Mouse (Mus musculus) forebrain, embryonic 13.5 days (tissue): ENCODE data around the gene Neu1. TPM values are rescaled to one million over a fixed set of nuclear protein-coding genes. Genes with fewer than 3 reads are reported as not detected.

Experiments used
- ATAC-seq: fragments of 200-750 bp; cut with Nextera tagmentation; 2 replicates; pipeline ENCODE4 v1.8.0; 2017
- H3K27ac ChIP-seq: fragments of 300-500 bp; sonication (generic); 2 replicates; pipeline ENCODE4 v1.5.1; 2015; ENCODE audit warnings: inconsistent platforms, mild to moderate bottlenecking, moderate library complexity
- H3K27me3 ChIP-seq: fragments of 300-500 bp; sonication (generic); 2 replicates; pipeline ENCODE4 v1.6.1; 2015; ENCODE audit warnings: mild to moderate bottlenecking, inconsistent platforms
- H3K36me3 ChIP-seq: fragments of 300-500 bp; sonication (generic); 2 replicates; pipeline ENCODE4 v1.6.1; 2015; ENCODE audit warnings: mild to moderate bottlenecking, inconsistent platforms; ENCODE audit not compliant: poor library complexity, severe bottlenecking
- H3K4me1 ChIP-seq: fragments of 300-500 bp; sonication (generic); 2 replicates; pipeline ENCODE4 v1.6.1; 2015; ENCODE audit warnings: inconsistent platforms
- H3K4me2 ChIP-seq: fragments of 300-500 bp; sonication (generic); 2 replicates; pipeline ENCODE4 v1.6.1; 2015; ENCODE audit warnings: inconsistent platforms, mild to moderate bottlenecking, moderate library complexity
- H3K4me3 ChIP-seq: fragments of 300-500 bp; sonication (generic); 2 replicates; pipeline ENCODE4 v1.5.1; 2015; ENCODE audit warnings: mild to moderate bottlenecking, inconsistent platforms
- H3K9ac ChIP-seq: fragments of 300-500 bp; sonication (generic); 2 replicates; pipeline ENCODE4 v1.6.1; 2015; ENCODE audit warnings: mild to moderate bottlenecking, inconsistent platforms
- H3K9me3 ChIP-seq: fragments of 300-500 bp; sonication (generic); replicated peaks from 2 replicates; pipeline ENCODE4 v1.6.1; 2016; ENCODE audit warnings: inconsistent platforms
- WGBS: fragments of 180-500 bp; shearing (Covaris S2); methylation state at CpG from one replicate; pipeline ENCODE4 v1.1.7; 2015; 5-methylcytosine and 5-hydroxymethylcytosine counted together
- polyA plus RNA-seq: library from polyadenylated mRNA; unstranded; fragments of >200 nt; fragmentation: Nextera tagmentation; extraction: Ambion mirVana; gene quantifications from 2 replicates; pipeline ENCODE4 v1.2.1, GENCODE M21; 2015

The Neu1 gene
- polyA plus RNA-seq, 1 experiment from 2014 or later = 18.7 TPM

DNA sequence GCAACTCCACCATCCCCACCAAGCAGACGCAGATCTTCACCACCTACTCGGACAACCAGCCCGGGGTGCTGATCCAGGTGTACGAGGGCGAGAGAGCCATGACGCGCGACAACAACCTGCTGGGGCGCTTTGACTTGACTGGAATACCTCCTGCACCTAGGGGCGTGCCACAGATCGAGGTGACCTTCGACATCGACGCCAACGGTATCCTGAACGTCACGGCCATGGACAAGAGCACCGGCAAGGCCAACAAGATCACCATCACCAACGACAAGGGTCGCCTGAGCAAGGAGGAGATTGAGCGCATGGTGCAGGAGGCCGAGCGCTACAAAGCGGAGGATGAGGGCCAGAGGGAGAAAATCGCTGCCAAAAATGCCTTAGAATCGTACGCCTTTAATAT, 47.2 kb downstream of the Neu1 start:
- Histone ChIP-seq H3K27me3 (0 out of 2 replicates have a peak, but pooled peaks cover 7% of the 10 kb centered on the region), H3K36me3 (no peaks in the 10 kb centered on the region), H3K4me3 (no peak overlapping the region), H3K4me2 (no peak overlapping the region), H3K9me3 (no peaks in the 10 kb centered on the region), H3K4me1 (peaks cover 23% of the 10 kb centered on the region), H3K9ac (no peak overlapping the region), H3K27ac (no peak overlapping the region)
- 88% methylated on average over 27 of the region's 27 CpGs for WGBS
- ATAC-seq = no peak

- 95% methylated on average over 4 of the region's 4 CpGs for WGBS
- no peaks in the 10 kb centered on the region for H3K36me3 ChIP-seq
- H3K27ac ChIP-seq = no peak overlapping the region
- H3K4me2 ChIP-seq = no peak overlapping the region
- H3K9ac ChIP-seq = peak overlapping the region; percentile 36; the same call in 1 of the 2 replicates
- H3K4me3 ChIP-seq = no peak overlapping the region
- no peaks in the 10 kb centered on the region for H3K27me3 ChIP-seq
- ATAC-seq = no peak
- H3K9me3 ChIP-seq = no peaks in the 10 kb centered on the region
- peaks cover 26% of the 10 kb centered on the region for H3K4me1 ChIP-seq
These were observed 48.6 kb downstream of the Neu1 start for GRCm38 (mm10) chr17:34979631-34980030.

DNA sequence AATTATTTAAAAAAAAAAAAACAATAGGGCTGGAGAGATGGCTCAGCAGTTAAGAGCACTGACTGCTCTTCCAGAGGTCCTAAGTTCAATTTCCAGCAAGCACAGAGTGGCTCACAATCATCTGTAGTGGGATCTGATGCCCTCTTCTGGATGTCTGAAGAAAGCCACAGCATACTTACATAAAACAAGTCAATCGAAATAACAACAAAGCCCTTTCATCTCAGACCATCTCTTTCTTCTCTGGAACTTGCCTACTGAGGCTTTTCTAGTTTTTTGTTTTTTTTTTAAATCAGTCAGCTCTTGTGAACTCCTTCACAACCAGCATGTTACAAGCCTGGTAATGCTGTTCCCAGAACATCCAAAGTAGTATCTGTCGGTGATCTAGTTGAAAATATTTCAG, 49.6 kb downstream of the Neu1 start:
- no peaks in the 10 kb centered on the region for H3K9me3 ChIP-seq
- 21% methylated on average over 2 of the region's 2 CpGs for WGBS
- peaks cover 10% of the 10 kb centered on the region for H3K36me3 ChIP-seq
- no peaks in the 10 kb centered on the region for H3K27me3 ChIP-seq
- peak overlapping the region; percentile 97; the same call in 1 of the 2 replicates for H3K27ac ChIP-seq
- peaks cover 26% of the 10 kb centered on the region for H3K4me1 ChIP-seq
- peak overlapping the region; percentile 88 for H3K4me3 ChIP-seq
- H3K9ac ChIP-seq = peak overlapping the region; percentile 92
- no peak for ATAC-seq
- H3K4me2 ChIP-seq = peak overlapping the region; percentile 89

- Histone ChIP-seq H3K9me3 (no peaks in the 10 kb centered on the region), H3K4me1 (peaks cover 26% of the 10 kb centered on the region), H3K27me3 (no peaks in the 10 kb centered on the region), H3K27ac (peak within 1 kb of the TSS; percentile 97), H3K4me3 (peak within 1 kb of the TSS; percentile 88), H3K36me3 (peaks cover 20% of the 10 kb centered on the region), H3K9ac (peak within 1 kb of the TSS; percentile 92), H3K4me2 (peak within 1 kb of the TSS; percentile 89)
- ATAC-seq = peak; percentile 97
- WGBS = under 1% methylated on average over 58 of the region's 58 CpGs
These were observed 50.7 kb downstream of the Neu1 start, which contains the start of gene Lsm2 for GRCm38 (mm10) chr17:34981690-34982180. Gene Lsm2, plus strand, starts transcription at chr17:34981862.

- no peak; the same call in 1 of the 2 replicates for ATAC-seq
- H3K4me2 ChIP-seq = peak overlapping the region; percentile 89
- peaks cover 22% of the 10 kb centered on the region for H3K36me3 ChIP-seq
- peak overlapping the region; percentile 88 for H3K4me3 ChIP-seq
- H3K4me1 ChIP-seq = peaks cover 26% of the 10 kb centered on the region
- 0% methylated on average over 15 of the region's 15 CpGs for WGBS
- no peaks in the 10 kb centered on the region for H3K27me3 ChIP-seq
- H3K9ac ChIP-seq = peak overlapping the region; percentile 92
- H3K27ac ChIP-seq = peak overlapping the region; percentile 97
- H3K9me3 ChIP-seq = no peaks in the 10 kb centered on the region
These were observed 51.3 kb downstream of the Neu1 start for GRCm38 (mm10) chr17:34982328-34982727.

DNA sequence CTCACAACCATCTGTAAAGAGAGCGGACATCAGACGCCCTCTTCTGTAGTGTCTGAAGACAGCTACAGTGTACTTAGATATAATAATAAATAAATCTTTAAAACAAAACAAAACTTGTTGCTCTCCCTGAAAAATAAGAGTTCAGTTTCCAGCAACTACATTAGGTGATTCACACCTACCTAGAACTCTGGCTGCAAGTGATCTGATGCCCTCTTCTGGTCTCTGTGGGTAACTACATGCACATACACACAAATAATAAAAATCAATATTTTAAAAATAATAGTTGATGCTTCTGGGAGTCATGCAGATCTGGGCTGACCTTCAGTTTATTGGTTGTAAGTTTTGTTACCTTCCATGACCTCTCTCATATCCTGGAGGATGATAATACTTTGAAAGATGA, 53.2 kb downstream of the Neu1 start:
- H3K27me3 ChIP-seq = no peaks in the 10 kb centered on the region
- H3K4me3 ChIP-seq = no peak overlapping the region
- WGBS = 67% methylated on average over 2 of the region's 2 CpGs
- H3K9ac ChIP-seq = no peak overlapping the region
- H3K4me1 ChIP-seq = peaks cover 26% of the 10 kb centered on the region
- no peak for ATAC-seq
- no peaks in the 10 kb centered on the region for H3K9me3 ChIP-seq
- peaks cover 32% of the 10 kb centered on the region for H3K36me3 ChIP-seq
- no peak overlapping the region for H3K27ac ChIP-seq
- H3K4me2 ChIP-seq = no peak overlapping the region

Other genes with a start within 250 kb of the Neu1 start
- not detected in 2 replicates for gene C4b, start 187.4 kb upstream of the Neu1 start, polyA plus RNA-seq
- not detected in 2 replicates for gene Cyp21a1, start 126.7 kb upstream of the Neu1 start, polyA plus RNA-seq
- gene Stk19, start 94.3 kb upstream of the Neu1 start, polyA plus RNA-seq = 36.6 and 40.0 TPM in 2 replicates
- 68.6 and 75.7 TPM in 2 replicates for gene Dxo, start 94.2 kb upstream of the Neu1 start, polyA plus RNA-seq
- 50.1 and 57.9 TPM in 2 replicates for gene Skiv2l, start 81.0 kb upstream of the Neu1 start, polyA plus RNA-seq
- gene Nelfe, start 80.9 kb upstream of the Neu1 start, polyA plus RNA-seq = 106 and 109 TPM in 2 replicates
- 1.9 and 2.0 TPM in 2 replicates for gene Cfb, start 68.7 kb upstream of the Neu1 start, polyA plus RNA-seq
- gene Zbtb12, start 51.8 kb upstream of the Neu1 start, polyA plus RNA-seq = 7.8 and 9.7 TPM in 2 replicates
- gene Gm20547, start 49.2 kb upstream of the Neu1 start, polyA plus RNA-seq = not detected in 2 replicates
- 0.74 and 1.4 TPM in 2 replicates for gene C2, start 33.0 kb upstream of the Neu1 start, polyA plus RNA-seq
- 97.9 and 107 TPM in 2 replicates for gene Ehmt2, start 32.8 kb upstream of the Neu1 start, polyA plus RNA-seq
- gene Slc44a4, start 16.8 kb upstream of the Neu1 start, polyA plus RNA-seq = not detected in 2 replicates
- 0.10 and 0.12 TPM in 2 replicates for gene Hspa1b, start 28.0 kb downstream of the Neu1 start, polyA plus RNA-seq
- not detected in 2 replicates for gene Gm20481, start 38.7 kb downstream of the Neu1 start, polyA plus RNA-seq
- 1.5 and 1.6 TPM in 2 replicates for gene Hspa1a, start 40.9 kb downstream of the Neu1 start, polyA plus RNA-seq
- gene Hspa1l, start 41.5 kb downstream of the Neu1 start, polyA plus RNA-seq = 1.00 and 1.3 TPM in 2 replicates
- gene Lsm2, start 50.6 kb downstream of the Neu1 start, polyA plus RNA-seq = 203 and 213 TPM in 2 replicates
- gene Vars, start 69.7 kb downstream of the Neu1 start, polyA plus RNA-seq = 88.4 and 104 TPM in 2 replicates
- gene Vwa7, start 85.3 kb downstream of the Neu1 start, polyA plus RNA-seq = 0.18 and 0.20 TPM in 2 replicates
- gene Sapcd1, start 96.8 kb downstream of the Neu1 start, polyA plus RNA-seq = 7.2 and 7.8 TPM in 2 replicates
- gene Msh5, start 115.5 kb downstream of the Neu1 start, polyA plus RNA-seq = 4.5 and 5.9 TPM in 2 replicates
- 141 and 147 TPM in 2 replicates for gene Clic1, start 118.7 kb downstream of the Neu1 start, polyA plus RNA-seq
- gene Ddah2, start 127.8 kb downstream of the Neu1 start, polyA plus RNA-seq = 543 and 566 TPM in 2 replicates
- not detected in 2 replicates for gene Ly6g6c, start 134.1 kb downstream of the Neu1 start, polyA plus RNA-seq
- 0.29 and 0.56 TPM in 2 replicates for gene Mpig6b, start 134.9 kb downstream of the Neu1 start, polyA plus RNA-seq
- gene Ly6g6e, start 145.6 kb downstream of the Neu1 start, polyA plus RNA-seq = 1.7 and 2.3 TPM in 2 replicates
- 0.58 and 0.81 TPM in 2 replicates for gene Ly6g6d, start 146.8 kb downstream of the Neu1 start, polyA plus RNA-seq
- gene Ly6g6f, start 154.4 kb downstream of the Neu1 start, polyA plus RNA-seq = 0.25 TPM in 1 of 2 replicates, not detected in the other
- gene Abhd16a, start 158.0 kb downstream of the Neu1 start, polyA plus RNA-seq = 74.9 and 77.6 TPM in 2 replicates
- not detected in 2 replicates for gene Ly6g5c, start 177.0 kb downstream of the Neu1 start, polyA plus RNA-seq
- gene Ly6g5b, start 184.2 kb downstream of the Neu1 start, polyA plus RNA-seq = 1.2 and 1.3 TPM in 2 replicates
- 32.4 and 33.3 TPM in 2 replicates for gene Gpank1, start 190.2 kb downstream of the Neu1 start, polyA plus RNA-seq
- 339 and 356 TPM in 2 replicates for gene Csnk2b, start 190.8 kb downstream of the Neu1 start, polyA plus RNA-seq
- 8.3 and 8.6 TPM in 2 replicates for gene D17H6S53E, start 195.1 kb downstream of the Neu1 start, polyA plus RNA-seq
- 0.93 and 0.99 TPM in 2 replicates for gene Apom, start 200.8 kb downstream of the Neu1 start, polyA plus RNA-seq
- 82.5 and 82.6 TPM in 2 replicates for gene Bag6, start 203.9 kb downstream of the Neu1 start, polyA plus RNA-seq
- gene Prrc2a, start 233.6 kb downstream of the Neu1 start, polyA plus RNA-seq = 213 TPM in 2 replicates
- gene Aif1, start 244.8 kb downstream of the Neu1 start, polyA plus RNA-seq = 5.6 and 6.0 TPM in 2 replicates